In the genomic region with DNA sequence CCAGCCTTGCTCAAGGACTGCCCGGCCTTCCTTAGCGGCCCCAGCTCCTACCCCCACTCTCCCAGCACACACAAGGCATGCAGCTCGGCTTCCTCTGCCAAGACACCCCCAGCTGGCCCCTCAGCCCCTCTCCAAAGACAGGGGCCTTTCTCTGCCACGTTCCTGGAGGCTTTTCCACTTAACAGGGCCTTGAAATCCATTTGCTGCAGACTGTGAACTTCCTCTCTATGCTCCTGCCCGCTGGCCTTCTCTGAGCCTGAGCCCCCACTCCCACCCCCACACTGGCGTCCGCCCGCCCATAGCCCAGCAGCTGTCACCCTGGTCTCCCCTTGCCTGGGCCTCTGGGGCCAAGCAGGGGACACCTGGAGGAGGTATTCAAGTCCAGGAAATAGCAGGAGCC, we compare ENCODE assay signal across 21 mouse cellular contexts.
DNase-seq lines count a peak whose midpoint lies in the region; ATAC-seq lines count a peak whose summit lies in the region.
"Had no signal": no experiment of that assay in that cellular context is flagged by ENCODE, and none has a peak within 500 bp of the region (broad histone marks: within the 10 kb centered on the region; RNA-seq: fewer than 3 reads in every experiment).

No protein-coding gene starts in this region.

- ATAC-seq in forebrain, embryonic 13.5 days: 0 out of 2 replicates have a peak, but pooled peaks have one; percentile 38
- no peak for ATAC-seq in forebrain, embryonic 11.5 days (replicated peaks; ENCODE audit: low FRiP score)
- peak; percentile 46; the same call in 1 of the 2 replicates for ATAC-seq in kidney, embryonic 16.5 days (ENCODE audit: low FRiP score, low TSS enrichment)
- 0 out of 2 replicates have a peak, but pooled peaks have one; percentile 75 for ATAC-seq in embryonic facial prominence, embryonic 12.5 days (ENCODE audit: insufficient number of reproducible peaks, insufficient read depth, low FRiP score, low TSS enrichment)
- peak; percentile 63; the same call in 1 of the 2 replicates for ATAC-seq in limb, embryonic 12.5 days (ENCODE audit: insufficient number of reproducible peaks, insufficient read depth, low FRiP score, low TSS enrichment, low read depth)
- ATAC-seq: forebrain, embryonic 14.5 days; Patski had no signal

- no peak overlapping the region for H3K4me3 ChIP-seq in forebrain, embryonic 13.5 days
- H3K4me3 ChIP-seq in forebrain, embryonic 11.5 days (ENCODE audit: low read depth, low read length): no peak overlapping the region
- H3K4me3 ChIP-seq in kidney, embryonic 16.5 days (ENCODE audit: low read length): no peak overlapping the region
- H3K4me3 ChIP-seq in embryonic facial prominence, embryonic 12.5 days: no peak overlapping the region
- no peak overlapping the region for H3K4me3 ChIP-seq in limb, embryonic 12.5 days (replicated peaks)
- H3K4me3 ChIP-seq: midbrain, embryonic 12.5 days had no signal

- intact Hi-C loops in left cerebral cortex, postnatal 10 days (cut with DNase I): no loop called here

- 0 out of 2 replicates have a peak, but pooled peaks cover 6% of the 10 kb centered on the region for H3K4me1 ChIP-seq in forebrain, embryonic 13.5 days
- no peaks in the 10 kb centered on the region for H3K4me1 ChIP-seq in forebrain, embryonic 11.5 days (replicated peaks; ENCODE audit: control insufficient read depth, insufficient read depth, low read length)
- H3K4me1 ChIP-seq in kidney, embryonic 16.5 days (ENCODE audit: insufficient read depth, low read length): peaks cover 11% of the 10 kb centered on the region; the same call in 1 of the 2 replicates
- peaks cover 9% of the 10 kb centered on the region for H3K4me1 ChIP-seq in embryonic facial prominence, embryonic 12.5 days
- H3K4me1 ChIP-seq in limb, embryonic 12.5 days (replicated peaks): peaks cover 23% of the 10 kb centered on the region

- WGBS in forebrain, embryonic 13.5 days: 51% methylated on average over 6 of the region's 8 CpGs
- WGBS in forebrain, embryonic 11.5 days: 62% methylated on average over 8 of the region's 8 CpGs
- WGBS in kidney, embryonic 16.5 days: 34% methylated on average over 8 of the region's 8 CpGs
- WGBS in embryonic facial prominence, embryonic 12.5 days: 42% methylated on average over 8 of the region's 8 CpGs
- 41% methylated on average over 8 of the region's 8 CpGs for WGBS in limb, embryonic 12.5 days

- H3K9ac ChIP-seq in forebrain, embryonic 13.5 days: no peak overlapping the region
- no peak overlapping the region for H3K9ac ChIP-seq in forebrain, embryonic 11.5 days (ENCODE audit: low read length)
- H3K9ac ChIP-seq in kidney, embryonic 16.5 days (replicated peaks; ENCODE audit: low read length): no peak overlapping the region
- no peak overlapping the region for H3K9ac ChIP-seq in embryonic facial prominence, embryonic 12.5 days
- H3K9ac ChIP-seq in limb, embryonic 12.5 days (replicated peaks): no peak overlapping the region
- H3K9ac ChIP-seq: hindbrain, embryonic 14.5 days; midbrain, embryonic 12.5 days had no signal

- no peaks in the 10 kb centered on the region for H3K9me3 ChIP-seq in forebrain, embryonic 13.5 days (replicated peaks)
- H3K9me3 ChIP-seq in forebrain, embryonic 11.5 days (ENCODE audit: control insufficient read depth, low read length): no peaks in the 10 kb centered on the region
- H3K9me3 ChIP-seq in kidney, embryonic 16.5 days (ENCODE audit: low read length): no peaks in the 10 kb centered on the region
- H3K9me3 ChIP-seq in embryonic facial prominence, embryonic 12.5 days: no peaks in the 10 kb centered on the region
- H3K9me3 ChIP-seq in limb, embryonic 12.5 days: no peaks in the 10 kb centered on the region
- H3K9me3 ChIP-seq: midbrain, embryonic 12.5 days had no signal

- no peaks in the 10 kb centered on the region for H3K36me3 ChIP-seq in forebrain, embryonic 13.5 days (ENCODE audit: poor library complexity, severe bottlenecking)
- no peaks in the 10 kb centered on the region for H3K36me3 ChIP-seq in forebrain, embryonic 11.5 days (ENCODE audit: control insufficient read depth, insufficient read depth, low read length)
- H3K36me3 ChIP-seq in kidney, embryonic 16.5 days (ENCODE audit: insufficient read depth, low read length): no peaks in the 10 kb centered on the region
- no peaks in the 10 kb centered on the region for H3K36me3 ChIP-seq in embryonic facial prominence, embryonic 12.5 days
- no peaks in the 10 kb centered on the region for H3K36me3 ChIP-seq in limb, embryonic 12.5 days
- H3K36me3 ChIP-seq: midbrain, embryonic 12.5 days had no signal

- H3K27ac ChIP-seq in forebrain, embryonic 13.5 days: no peak overlapping the region
- H3K27ac ChIP-seq in forebrain, embryonic 11.5 days (ENCODE audit: low read depth, low read length): no peak overlapping the region
- peak overlapping the region; percentile 53; the same call in 1 of the 2 replicates for H3K27ac ChIP-seq in kidney, embryonic 16.5 days (ENCODE audit: low read length)
- peak overlapping the region; percentile 57 for H3K27ac ChIP-seq in embryonic facial prominence, embryonic 12.5 days
- peak overlapping the region; percentile 76 for H3K27ac ChIP-seq in limb, embryonic 12.5 days
- H3K27ac ChIP-seq: hindbrain, embryonic 14.5 days; midbrain, embryonic 12.5 days had no signal

- no peak overlapping the region for H3K4me2 ChIP-seq in forebrain, embryonic 13.5 days
- H3K4me2 ChIP-seq in forebrain, embryonic 11.5 days (ENCODE audit: low read depth, low read length, severe bottlenecking): no peak overlapping the region
- no peak overlapping the region for H3K4me2 ChIP-seq in kidney, embryonic 16.5 days (replicated peaks; ENCODE audit: low read depth, low read length)
- no peak overlapping the region for H3K4me2 ChIP-seq in embryonic facial prominence, embryonic 12.5 days (replicated peaks)
- H3K4me2 ChIP-seq in limb, embryonic 12.5 days: no peak overlapping the region
- H3K4me2 ChIP-seq: hindbrain, embryonic 14.5 days; midbrain, embryonic 12.5 days had no signal

- no peak for DNase-seq in forebrain, embryonic 11.5 days (ENCODE audit: low spot score)
- DNase-seq in kidney, postnatal 14 days: no peak
- DNase-seq in left cerebral cortex, postnatal 10 days (ENCODE audit: extremely low spot score in 1 of 2, low spot score in 2 of 2): no peak
- DNase-seq in c-Kit-positive CD71-positive TER-119-positive erythroid progenitor cells, embryonic 14.5 days (ENCODE audit: low spot score): no peak
- DNase-seq: adrenal gland, adult 8-10 months; cerebellum, adult 9-11 months; embryo, embryonic 11 days; gastrocnemius, postnatal 10 days; kidney, postnatal 10 days; left cerebral cortex, postnatal 4 days; lung, adult 18-20 months; right cerebral cortex, postnatal 4 days; thymus, postnatal 4 days had no signal

- peaks cover 39% of the 10 kb centered on the region; the same call in 1 of the 2 replicates for H3K27me3 ChIP-seq in forebrain, embryonic 13.5 days
- H3K27me3 ChIP-seq in forebrain, embryonic 11.5 days (ENCODE audit: control insufficient read depth, insufficient read depth, low read length): peaks cover 18% of the 10 kb centered on the region
- H3K27me3 ChIP-seq in kidney, embryonic 16.5 days (ENCODE audit: insufficient read depth, low read length): peaks cover 24% of the 10 kb centered on the region; the same call in 1 of the 2 replicates
- peaks cover 41% of the 10 kb centered on the region for H3K27me3 ChIP-seq in embryonic facial prominence, embryonic 12.5 days
- H3K27me3 ChIP-seq in limb, embryonic 12.5 days: peaks cover 82% of the 10 kb centered on the region

Comparison
In these comparisons a context has a peak if more than half of its experiments do, and no peak if none do; other contexts are left out.
1. H3K27ac ChIP-seq: peak in kidney, embryonic 16.5 days (single experiment), embryonic facial prominence, embryonic 12.5 days (single experiment) and limb, embryonic 12.5 days (single experiment); none in forebrain, embryonic 13.5 days (single experiment) and forebrain, embryonic 11.5 days (single experiment).